Mouse (Mus musculus) liver, embryonic 14 days (tissue): ENCODE measurements around the gene Rab28. TPM values are rescaled to one million over a fixed set of nuclear protein-coding genes. Genes with fewer than 3 reads are reported as not detected.

ENCODE experiments used
- polyA plus RNA-seq: library from polyadenylated mRNA; depleted of rRNA; stranded (reverse); fragments of >200 nt; gene quantifications from 2 replicates; pipeline ENCODE4 v1.2.3, GENCODE M21; 2012; rRNA removed

The Rab28 gene
- 11.0 and 12.3 TPM in 2 replicates for polyA plus RNA-seq

DNA sequence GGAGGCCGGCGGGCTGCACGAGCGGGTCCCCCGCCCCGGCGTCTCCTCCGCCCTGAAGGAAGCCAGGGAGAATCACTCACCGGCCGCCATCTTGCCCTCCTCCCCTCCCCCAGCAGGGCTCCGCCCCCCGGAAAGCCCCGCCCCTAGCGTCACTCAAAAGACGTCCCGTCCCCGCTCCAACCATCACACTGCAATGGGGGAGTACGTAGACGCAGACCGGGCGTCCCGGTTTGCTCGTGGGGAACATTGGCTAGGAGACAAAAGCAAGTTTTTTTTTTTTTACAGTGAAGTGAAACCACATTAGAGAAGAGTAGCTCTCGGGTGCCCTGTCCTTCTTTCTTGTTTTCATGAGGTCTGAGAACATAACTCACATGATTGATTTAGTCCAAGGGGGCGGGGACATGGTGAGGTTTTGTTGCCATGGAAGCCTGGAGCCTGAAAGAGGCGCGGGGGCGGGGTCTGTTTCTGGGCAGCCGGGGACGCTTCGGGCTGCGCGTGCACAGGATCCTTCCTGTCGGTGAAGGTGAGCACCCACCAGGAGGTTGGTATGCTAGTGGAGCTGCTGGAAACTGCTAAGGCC is at the start of gene Rab28:
TSS of gene Rab28 (minus strand) at position 107 of the 580 bp plus-strand sequence.

Other genes starting within 250 kb of the Rab28 start
- 0.02 TPM in 1 of 2 replicates, not detected in the other for gene Nkx3-2, start 56.3 kb upstream of the Rab28 start, polyA plus RNA-seq
- 4.9 and 5.3 TPM in 2 replicates for gene Bod1l, start 136.2 kb upstream of the Rab28 start, polyA plus RNA-seq